Mouse (Mus musculus): ENCODE measurements around the gene Ccdc106. TPM values are rescaled to one million over a fixed set of nuclear protein-coding genes. Genes with fewer than 3 reads are reported as not detected.

The Ccdc106 gene
- total RNA-seq, 2 experiments from 2014 or later: 53.3 to 59.1 TPM

DNA sequence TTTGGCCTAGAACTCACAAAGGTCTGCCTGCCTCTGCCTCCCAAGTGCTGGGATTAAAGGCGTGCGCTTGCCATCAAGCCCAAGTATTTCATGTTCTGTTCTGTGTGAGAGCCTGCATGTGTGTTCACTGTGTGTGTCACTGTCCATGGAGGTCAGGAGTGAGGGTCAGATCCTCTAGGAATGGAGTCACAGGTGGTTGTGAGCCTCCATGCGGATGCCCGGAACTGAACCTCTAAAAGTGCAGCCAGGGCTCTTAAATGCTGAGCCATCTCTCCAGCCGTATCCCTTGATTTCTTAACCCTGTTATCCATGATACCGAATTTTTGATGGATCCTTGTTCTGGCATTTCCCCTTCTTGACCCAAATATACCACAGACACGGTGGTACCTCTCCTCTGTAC lies 16.7 kb downstream of the Ccdc106 start:
- Histone ChIP-seq H3K27ac (no peak overlapping the region), H3K4me3 (no peak overlapping the region)
- intact Hi-C loops (cut with DNase I): loop anchor here (2.0 kb wide), 1 partner anchor 16 kb away; the partner anchor contains the start of genes Ccdc106 and Zfp865
- TF ChIP-seq CTCF (IDR thresholded peaks at IDR 0.05): no peak
- no peak for DNase-seq (ENCODE audit: extremely low spot score in 1 of 2, low spot score in 2 of 2)

DNA sequence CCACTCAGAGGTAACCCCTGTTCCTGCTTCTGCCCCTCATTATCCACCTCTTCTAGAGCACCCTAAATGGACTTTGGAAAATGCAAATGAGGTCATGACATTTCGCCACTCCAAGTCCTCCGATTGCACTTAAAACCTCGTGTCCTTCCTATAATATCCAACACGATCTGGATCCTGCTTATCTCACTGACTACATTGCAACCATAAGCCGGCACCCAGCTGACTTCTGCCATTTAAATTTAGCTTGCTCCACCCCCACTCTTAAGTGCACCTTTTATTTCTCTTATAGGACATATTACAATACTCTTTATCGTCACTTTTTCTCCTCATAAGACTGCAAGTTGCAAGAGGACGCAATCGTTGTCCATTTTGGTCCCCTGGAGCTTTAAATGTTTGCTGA lies 17.1 kb downstream of the Ccdc106 start:
- Histone ChIP-seq H3K4me3 (peak overlapping the region; percentile 70; the same call in 1 of the 2 replicates), H3K27ac (peak overlapping the region; percentile 97)
- intact Hi-C loops (cut with DNase I): loop anchor here (2.0 kb wide), 1 partner anchor 17 kb away; the partner anchor contains the start of genes Ccdc106 and Zfp865

DNA sequence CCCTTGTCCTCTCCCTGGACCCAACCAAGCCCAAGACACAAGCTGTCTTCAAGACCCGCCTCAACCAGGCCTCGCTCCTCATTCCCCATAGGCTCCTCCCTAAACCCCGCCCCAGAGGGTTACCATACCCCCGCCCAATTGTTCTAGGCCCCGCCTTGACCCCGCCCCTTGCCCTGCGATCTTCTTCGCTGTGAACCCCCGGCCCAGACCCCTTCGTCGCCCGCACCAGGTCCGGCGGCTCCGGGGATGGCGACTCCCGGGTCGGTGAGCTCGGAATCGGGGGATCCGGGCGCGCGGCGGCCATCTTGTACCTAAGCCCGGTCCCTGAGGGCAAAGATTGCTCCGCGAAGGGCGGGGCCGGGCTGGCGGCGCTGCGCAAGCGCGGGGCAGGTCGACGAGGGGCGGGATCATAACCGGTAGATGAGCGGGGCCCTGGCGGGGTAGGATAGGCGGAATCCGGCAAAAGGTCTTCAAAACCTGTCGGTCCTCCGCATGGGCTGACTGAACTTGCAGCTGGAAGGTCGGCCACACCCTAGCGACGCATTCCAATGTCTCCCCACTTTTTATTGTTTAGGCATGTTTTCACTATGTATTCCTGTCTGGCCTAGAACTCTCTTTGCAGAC lies 17.9 kb downstream of the Ccdc106 start, which contains the start of gene Zfp784:
Gene Zfp784, minus strand, starts transcription at position 338 of the 624 bp plus-strand sequence.
- intact Hi-C loops (cut with DNase I): loop anchor here (2.0 kb wide), 1 partner anchor 23 kb away; the partner anchor contains the start of genes Fiz1, Gm44973 and Zfp524
- DNase-seq (ENCODE audit: extremely low spot score in 1 of 2, low spot score in 2 of 2): peak; percentile 90 to 93
- TF ChIP-seq CTCF (IDR thresholded peaks at IDR 0.05): no peak; the same call in 1 of the 2 replicates
- peak within 1 kb of the TSS; percentile 97 for H3K27ac ChIP-seq
- peak within 1 kb of the TSS; percentile 70 for H3K4me3 ChIP-seq

More for the DNA sequence above, 17.1 kb downstream of the Ccdc106 start:
- no peak for DNase-seq (ENCODE audit: extremely low spot score in 1 of 2, low spot score in 2 of 2)
- no peak for TF ChIP-seq CTCF (IDR thresholded peaks at IDR 0.05)

DNA sequence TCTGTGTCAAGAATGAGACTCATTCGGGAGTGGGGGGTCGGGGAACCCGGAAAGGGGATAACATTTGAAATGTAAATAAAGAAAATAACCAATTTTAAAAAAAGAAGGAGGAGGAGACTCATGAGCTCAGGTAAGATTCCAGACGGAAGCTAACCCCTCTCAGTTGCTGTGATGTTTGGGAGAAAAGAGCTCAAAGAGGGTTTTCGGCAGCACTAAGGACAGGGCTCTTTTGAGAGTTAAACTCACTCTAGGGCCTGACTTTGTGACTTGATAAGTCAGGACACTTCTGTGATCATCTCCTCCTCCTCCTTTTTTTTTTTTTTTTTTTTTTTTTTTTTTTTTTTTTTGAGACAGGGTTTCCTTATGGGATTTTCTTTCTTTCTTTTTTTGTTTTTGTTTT lies 18.6 kb downstream of the Ccdc106 start:
- peak overlapping the region; percentile 97; the same call in 1 of the 2 replicates for H3K27ac ChIP-seq
- no peak for TF ChIP-seq CTCF (IDR thresholded peaks at IDR 0.05)
- no peak for DNase-seq (ENCODE audit: extremely low spot score in 1 of 2, low spot score in 2 of 2)
- peak overlapping the region; percentile 70 for H3K4me3 ChIP-seq
- intact Hi-C loops (cut with DNase I): loop anchor here (2.0 kb wide), 1 partner anchor 24 kb away; the partner anchor contains the start of genes Fiz1, Gm44973 and Zfp524

DNA sequence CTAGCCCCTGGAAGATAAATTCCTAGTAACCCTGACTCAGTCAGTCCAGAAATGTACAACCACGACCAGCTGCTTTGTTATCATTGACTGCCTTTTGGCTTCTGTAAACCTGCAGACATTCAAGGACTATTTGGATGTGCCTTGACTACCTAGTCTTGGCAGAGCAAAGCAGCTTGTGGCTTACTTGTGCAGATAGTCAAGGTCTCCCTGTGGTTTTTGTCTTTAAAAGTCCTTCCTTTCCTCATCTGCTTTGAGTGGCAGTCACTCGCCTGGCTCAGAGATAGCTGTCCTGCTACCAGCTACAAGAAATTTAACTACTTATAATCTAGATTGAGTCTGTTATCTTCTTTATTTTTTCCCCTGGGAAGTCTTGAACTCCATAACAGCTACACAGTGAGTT lies 24.6 kb downstream of the Ccdc106 start:
- Histone ChIP-seq H3K4me3 (no peak overlapping the region), H3K27ac (no peak overlapping the region)
- no peak for TF ChIP-seq CTCF (IDR thresholded peaks at IDR 0.05)
- no peak for DNase-seq (ENCODE audit: extremely low spot score in 1 of 2, low spot score in 2 of 2)
- intact Hi-C loops (cut with DNase I): no loop called here

DNA sequence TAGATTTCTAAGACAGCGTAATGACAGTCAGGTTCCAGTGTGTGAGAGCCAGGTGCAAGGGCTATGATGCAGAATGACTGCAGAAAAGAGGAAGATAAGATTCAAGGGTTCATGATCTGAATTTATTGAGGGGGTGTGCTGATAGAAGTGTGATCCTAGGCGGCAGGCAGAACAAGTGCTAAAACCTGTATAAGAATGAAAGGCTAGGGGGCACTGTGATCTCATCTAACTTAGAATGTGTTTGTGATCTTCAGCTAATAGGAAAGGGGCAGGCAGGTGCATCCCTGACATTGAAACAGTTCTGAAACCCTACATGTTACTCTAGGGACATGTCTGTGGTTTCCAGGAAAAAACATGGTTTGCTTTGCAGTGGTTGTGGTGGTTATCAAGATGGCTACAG lies 25.8 kb downstream of the Ccdc106 start:
- intact Hi-C loops (cut with DNase I): loop anchor here (2.0 kb wide), 1 partner anchor 103 kb away; no protein-coding TSS in a partner anchor
- no peak for DNase-seq (ENCODE audit: extremely low spot score in 1 of 2, low spot score in 2 of 2)
- TF ChIP-seq CTCF (IDR thresholded peaks at IDR 0.05): peak; percentile 25; the same call in 1 of the 2 replicates
- H3K27ac ChIP-seq: no peak overlapping the region
- no peak overlapping the region for H3K4me3 ChIP-seq

DNA sequence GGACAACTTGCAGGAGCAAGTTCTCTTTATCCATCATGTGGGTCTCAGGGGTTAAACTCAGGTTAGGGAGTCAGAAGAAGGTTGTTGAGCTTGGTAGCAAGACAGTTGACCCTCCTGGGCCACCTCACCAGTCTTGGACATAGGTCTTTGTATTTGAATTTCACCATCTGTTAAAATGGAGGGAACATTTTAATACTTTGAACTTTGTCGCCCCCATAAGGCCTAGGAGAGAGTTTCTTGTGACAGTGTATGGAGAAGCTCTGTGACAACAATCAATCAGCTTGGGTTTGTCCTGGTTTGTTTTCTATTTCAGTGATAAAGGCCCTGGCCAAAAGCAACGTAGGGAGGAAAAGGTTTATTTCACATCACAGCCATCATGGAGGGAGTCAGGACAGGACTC lies 27.0 kb downstream of the Ccdc106 start:
- H3K4me3 ChIP-seq: no peak overlapping the region
- TF ChIP-seq CTCF (IDR thresholded peaks at IDR 0.05): peak; percentile 52
- intact Hi-C loops (cut with DNase I): loop anchor here (2.0 kb wide), 1 partner anchor 105 kb away; no protein-coding TSS in a partner anchor
- no peak overlapping the region for H3K27ac ChIP-seq
- DNase-seq (ENCODE audit: extremely low spot score in 1 of 2, low spot score in 2 of 2): no peak

DNA sequence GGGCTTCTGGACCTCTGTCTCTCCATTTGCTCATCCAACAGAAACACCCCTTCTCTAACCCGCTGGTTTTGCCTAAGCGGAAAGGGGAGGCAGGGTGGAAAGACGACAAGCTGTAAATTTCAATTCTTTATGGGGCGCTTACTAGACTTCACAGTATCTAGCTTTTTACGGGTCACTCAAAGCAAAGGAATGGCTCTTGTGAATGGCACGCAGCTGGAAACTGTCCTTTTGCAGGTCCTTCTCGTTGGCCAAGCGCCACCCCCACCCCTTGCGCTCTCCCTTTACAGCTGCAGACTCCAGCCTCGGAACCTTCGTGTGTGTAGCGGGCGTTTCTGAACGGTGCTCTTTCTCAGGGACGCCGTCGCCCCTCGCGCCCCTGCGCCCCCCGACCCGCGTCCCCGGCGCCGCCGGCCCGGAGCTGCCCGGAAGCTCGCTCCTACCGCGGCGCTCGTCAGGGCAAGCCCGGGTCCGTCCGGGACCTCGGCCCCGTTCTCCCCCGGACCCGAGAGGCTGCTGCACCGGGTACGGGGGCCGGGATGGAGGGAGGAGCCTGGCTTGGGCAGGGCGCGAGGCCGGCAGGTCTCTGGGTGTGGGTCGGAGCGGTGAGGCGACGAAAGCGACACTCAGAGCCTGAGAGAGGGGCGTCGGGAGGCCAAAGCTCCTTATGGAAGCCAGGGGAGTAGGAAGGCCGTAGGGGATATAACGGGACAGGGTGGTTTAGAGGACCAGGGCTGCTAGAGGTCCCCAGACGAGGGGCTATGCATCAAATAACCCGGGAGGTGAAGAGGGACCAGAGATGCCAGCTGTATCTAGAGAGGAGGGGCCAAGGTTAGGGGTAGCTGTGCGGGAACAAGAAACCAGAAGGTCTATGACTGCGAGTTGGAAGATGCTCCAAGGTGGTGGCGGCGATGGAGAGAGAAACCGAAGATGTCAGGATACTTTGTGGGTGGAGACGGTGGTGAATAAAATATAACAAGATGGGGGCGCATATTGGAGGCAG lies 31.1 kb downstream of the Ccdc106 start, which contains the start of gene Zfp580:
Gene Zfp580, plus strand, starts transcription at position 346 of the 1,000 bp plus-strand sequence.
- no peak for TF ChIP-seq CTCF (IDR thresholded peaks at IDR 0.05)
- intact Hi-C loops (cut with DNase I): loop anchor here (2.0 to 10.0 kb wide), 3 partner anchors 55 to 497 kb away; partner anchors contain the start of genes Shisa7 and Zfp579
- DNase-seq (ENCODE audit: extremely low spot score in 1 of 2, low spot score in 2 of 2): peak; percentile 81 to 83
- Histone ChIP-seq H3K27ac (peak within 1 kb of the TSS; percentile 95), H3K4me3 (peak within 1 kb of the TSS; percentile 67)

DNA sequence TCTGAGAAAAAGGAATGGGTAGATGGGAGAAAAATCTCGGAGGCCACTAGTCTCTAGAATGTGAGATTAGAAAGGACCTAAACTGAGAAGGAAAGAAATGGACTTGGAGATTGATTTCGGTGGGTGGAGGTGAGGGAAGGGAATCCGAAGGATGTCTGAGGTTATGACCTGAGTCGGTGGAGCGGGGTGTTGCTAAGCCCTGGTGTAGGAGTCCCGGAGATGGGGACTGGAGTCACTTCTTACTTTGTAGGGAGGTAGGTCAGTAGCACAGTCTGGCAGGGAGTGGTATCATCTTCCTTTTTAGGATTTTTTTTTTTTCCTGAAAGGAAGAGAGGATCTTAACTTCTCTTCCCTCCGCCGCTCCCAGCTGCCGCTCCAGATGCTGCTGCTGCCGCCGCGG lies 32.1 kb downstream of the Ccdc106 start:
- Histone ChIP-seq H3K4me3 (peak overlapping the region; percentile 67), H3K27ac (peak overlapping the region; percentile 95)
- no peak for DNase-seq (ENCODE audit: extremely low spot score in 1 of 2, low spot score in 2 of 2)
- intact Hi-C loops (cut with DNase I): loop anchor here (10.0 kb wide), 2 partner anchors 208 to 498 kb away; partner anchors contain the start of gene Shisa7
- TF ChIP-seq CTCF (IDR thresholded peaks at IDR 0.05): no peak

DNA sequence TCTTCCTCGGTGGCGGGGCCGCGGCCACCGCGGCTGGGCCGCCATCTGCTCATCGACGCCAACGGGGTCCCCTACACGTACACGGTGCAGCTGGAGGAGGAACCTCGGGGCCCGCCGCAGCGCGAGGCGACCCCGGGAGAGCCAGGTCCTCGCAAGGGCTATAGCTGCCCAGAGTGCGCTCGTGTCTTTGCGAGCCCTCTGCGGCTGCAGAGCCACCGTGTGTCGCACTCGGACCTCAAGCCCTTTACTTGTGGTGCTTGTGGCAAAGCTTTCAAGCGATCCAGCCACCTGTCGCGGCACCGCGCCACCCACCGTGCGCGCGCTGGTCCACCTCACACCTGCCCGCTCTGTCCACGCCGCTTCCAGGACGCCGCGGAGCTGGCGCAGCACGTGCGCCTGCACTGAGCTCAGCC lies 32.6 kb downstream of the Ccdc106 start:
- intact Hi-C loops (cut with DNase I): loop anchor here (10.0 kb wide), 2 partner anchors 208 to 498 kb away; partner anchors contain the start of gene Shisa7
- peak in 1 of 2 experiments; percentile 32 for DNase-seq (ENCODE audit: extremely low spot score in 1 of 2, low spot score in 2 of 2)
- Histone ChIP-seq H3K27ac (peak overlapping the region; percentile 95), H3K4me3 (peak overlapping the region; percentile 67)
- no peak for TF ChIP-seq CTCF (IDR thresholded peaks at IDR 0.05)

Data from left cerebral cortex, adult 2 months (tissue).